Mouse (Mus musculus) adrenal gland, postnatal 36 days (tissue): ENCODE data around the gene Adamts12. TPM values are rescaled to one million over a fixed set of nuclear protein-coding genes. Genes with fewer than 3 reads are reported as not detected.

Experiments
- DNase-seq, 2 experiments: peaks; one replicate each; pipeline ENCODE4 v3.0.0; 2021; ENCODE audit warnings: mixed read lengths in 1 of 2
- total RNA-seq, 2 experiments: library from RNA; stranded (reverse); gene quantifications; 2 replicates each; pipeline ENCODE4 v1.2.3; 2021

Gene Adamts12
- total RNA-seq, 2 experiments from 2014 or later: 5.8 to 9.1 TPM

GRCm38 (mm10) chr15:11295016-11295415 is 230.4 kb downstream of the Adamts12 start:
- DNase-seq: peak; percentile 1 to 27

- DNase-seq: no peak
These were observed 233.4 kb downstream of the Adamts12 start for GRCm38 (mm10) chr15:11297960-11298359.

DNA sequence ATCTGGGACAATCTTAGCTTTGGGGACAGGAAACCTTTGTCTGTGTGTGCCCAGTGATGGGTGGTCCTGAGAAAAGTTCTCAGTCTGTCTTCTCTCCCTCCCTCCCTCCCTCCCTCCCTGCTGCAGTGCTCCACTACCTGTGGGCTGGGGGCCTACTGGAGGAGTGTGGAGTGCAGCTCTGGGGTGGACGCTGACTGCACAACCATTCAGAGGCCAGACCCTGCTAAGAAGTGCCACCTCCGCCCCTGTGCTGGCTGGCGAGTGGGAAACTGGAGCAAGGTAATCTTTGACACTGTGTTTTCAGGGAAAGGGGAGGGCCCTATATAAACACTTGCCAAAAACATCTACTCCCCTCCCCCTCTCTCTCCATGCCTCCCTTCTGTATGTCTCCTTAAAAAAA is 252.5 kb downstream of the Adamts12 start:
- no peak for DNase-seq

GRCm38 (mm10) chr15:11320481-11320880 is 255.9 kb downstream of the Adamts12 start:
- DNase-seq: peak; percentile 62 to 76

- no peak for DNase-seq
These were observed 275.0 kb downstream of the Adamts12 start for GRCm38 (mm10) chr15:11339467-11340180.

DNA sequence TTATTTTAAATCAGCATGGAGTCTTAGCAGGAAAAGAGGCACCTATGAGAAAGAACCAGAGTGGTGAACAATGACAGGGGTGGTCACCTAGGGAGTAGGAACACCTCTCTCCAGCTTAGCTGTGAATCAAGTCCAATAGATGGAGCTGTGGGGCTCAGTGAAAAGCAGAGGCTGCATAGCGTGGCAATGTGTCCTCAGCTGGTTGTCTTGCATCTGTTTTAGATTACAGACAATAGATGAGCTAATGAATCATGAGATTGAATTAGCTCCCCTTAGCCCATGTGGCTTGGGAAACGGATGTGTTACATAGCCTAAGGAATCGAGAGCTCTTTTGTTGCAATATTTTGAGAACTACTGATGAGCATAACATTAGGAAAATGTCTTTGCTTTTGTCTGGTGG is 291.3 kb downstream of the Adamts12 start:
- no peak for DNase-seq

DNA sequence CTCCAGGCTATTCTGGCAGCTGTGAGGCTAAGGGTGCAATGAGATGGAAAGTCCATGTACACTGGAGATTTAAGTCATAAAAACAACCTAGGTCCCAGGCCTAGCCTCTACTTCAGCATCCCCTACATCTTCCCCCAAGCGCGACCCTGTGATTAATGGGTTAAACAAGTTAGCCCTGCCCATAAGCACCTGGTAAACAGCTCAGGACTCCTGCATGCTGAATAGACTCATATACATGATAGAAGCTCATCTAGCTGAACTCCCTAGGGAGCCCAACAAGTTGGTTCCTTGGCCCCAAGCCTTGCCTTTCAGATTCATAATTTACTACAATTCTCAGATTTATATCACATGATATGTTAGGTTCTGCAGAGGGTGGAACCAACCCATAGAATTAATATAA is 292.9 kb downstream of the Adamts12 start:
- no peak for DNase-seq

GRCm38 (mm10) chr15:11360888-11361287 is 296.3 kb downstream of the Adamts12 start:
- no peak for DNase-seq

DNA sequence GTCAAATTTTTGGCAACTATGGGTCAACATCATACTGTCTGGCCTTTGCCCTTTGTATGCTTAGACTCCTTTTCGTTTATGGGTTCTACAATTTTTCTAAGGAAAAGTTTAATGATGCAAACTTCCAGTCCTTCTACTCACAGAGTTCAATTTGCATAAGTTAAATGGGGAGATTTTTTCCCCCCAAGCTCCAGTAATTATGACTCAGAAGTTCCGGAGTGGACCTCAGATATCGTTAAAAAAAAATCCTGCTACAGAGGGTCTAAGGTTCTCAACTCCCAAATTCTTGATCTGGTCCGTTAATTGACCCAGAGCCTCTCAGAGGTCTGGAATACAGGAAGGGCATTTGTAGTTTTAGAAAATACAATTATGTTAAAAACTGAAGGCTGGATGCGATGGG is 297.2 kb downstream of the Adamts12 start:
- no peak for DNase-seq

DNA sequence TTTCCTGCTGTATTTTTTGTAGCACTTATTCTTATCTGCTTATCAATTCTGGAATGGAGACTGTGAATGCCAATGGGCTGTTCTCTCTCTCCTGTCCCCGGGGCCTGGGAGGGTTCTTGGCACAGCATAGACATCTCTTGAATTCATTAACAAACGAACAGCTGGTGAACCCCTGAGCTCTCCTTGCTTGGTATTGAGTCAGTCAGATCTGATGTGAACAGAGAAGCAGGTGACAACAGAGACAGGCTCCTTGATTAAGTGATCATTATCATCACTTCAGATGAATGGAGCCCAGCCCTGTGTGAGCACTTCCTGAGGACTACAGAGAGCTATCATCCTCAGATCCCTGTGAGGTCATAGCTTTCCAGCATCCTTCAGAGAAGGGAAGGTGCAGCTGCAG is 299.5 kb downstream of the Adamts12 start:
- DNase-seq: no peak

DNA sequence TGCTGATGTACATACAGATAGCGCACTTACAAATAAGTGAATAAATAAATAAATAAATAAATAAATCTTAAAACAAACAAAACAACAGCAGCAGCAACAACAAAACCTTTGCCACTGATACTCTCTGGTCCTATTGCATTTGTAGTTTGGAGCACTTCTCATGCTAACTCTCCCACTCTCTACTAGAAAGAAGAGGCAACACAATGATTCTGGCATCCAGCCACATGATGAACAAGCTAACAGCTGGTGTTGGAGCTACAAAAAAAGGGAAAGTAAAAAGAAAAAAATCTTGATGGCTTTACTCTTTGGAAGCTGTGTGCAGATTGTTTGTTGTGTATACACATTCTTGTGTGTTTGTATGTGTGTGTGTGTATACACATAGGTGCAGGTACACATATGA is 300.2 kb downstream of the Adamts12 start:
- DNase-seq: peak in 1 of 2 experiments; percentile 8

GRCm38 (mm10) chr15:11369572-11369971 is 305.0 kb downstream of the Adamts12 start:
- no peak for DNase-seq

DNA sequence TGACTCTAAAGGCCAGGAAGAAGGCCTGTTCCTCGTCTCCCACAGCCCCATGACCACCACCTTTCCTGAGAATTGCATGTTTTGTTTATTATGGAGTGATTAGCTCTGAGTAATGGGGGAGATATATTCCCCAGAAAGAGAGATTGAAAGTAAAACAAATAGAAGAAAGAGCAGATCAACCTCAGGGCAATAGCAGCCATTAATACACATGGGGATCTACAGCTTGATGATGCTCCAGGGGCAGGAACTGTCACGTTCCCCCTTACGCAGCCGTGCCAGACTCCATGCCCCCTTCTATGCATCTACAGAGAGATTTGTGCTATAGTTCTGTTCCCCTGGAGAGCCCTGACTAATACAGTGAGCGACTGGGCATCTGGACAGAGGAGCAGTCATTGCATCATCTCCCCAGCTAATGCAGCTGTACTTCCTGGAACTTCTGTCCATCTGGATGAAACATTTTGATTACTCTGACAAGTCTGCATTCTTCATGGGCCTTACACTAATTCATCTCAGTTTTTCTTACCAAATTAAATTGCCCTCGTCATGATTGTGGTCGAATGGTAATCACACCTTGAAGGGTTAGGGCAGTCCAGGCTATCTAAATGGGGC is 306.0 kb downstream of the Adamts12 start:
- DNase-seq: no peak

GRCm38 (mm10) chr15:11379431-11380086 is 315.0 kb downstream of the Adamts12 start:
- DNase-seq: no peak

DNA sequence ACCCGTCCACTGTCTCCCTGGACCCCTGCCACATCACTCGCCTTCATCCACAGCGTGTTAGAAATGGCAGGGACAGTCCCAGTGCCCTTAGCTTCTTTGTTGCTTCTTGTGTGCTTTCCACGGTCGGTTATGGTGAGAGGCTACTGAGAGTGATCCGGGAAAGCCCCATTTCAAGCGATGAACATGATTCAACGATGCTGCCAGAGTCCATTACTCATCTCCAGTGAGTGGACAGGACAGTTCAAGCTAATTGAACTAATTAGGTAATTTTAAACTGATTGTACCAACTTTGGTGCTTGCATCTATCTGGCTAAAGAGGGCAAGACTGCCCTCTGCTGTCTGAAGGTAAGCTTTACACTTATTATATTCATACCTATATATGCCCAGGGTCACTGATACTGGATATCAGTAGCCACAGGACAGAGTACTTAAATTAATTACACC is 315.5 kb downstream of the Adamts12 start:
- DNase-seq: no peak

GRCm38 (mm10) chr15:11380616-11381015 is 316.0 kb downstream of the Adamts12 start:
- no peak for DNase-seq

DNA sequence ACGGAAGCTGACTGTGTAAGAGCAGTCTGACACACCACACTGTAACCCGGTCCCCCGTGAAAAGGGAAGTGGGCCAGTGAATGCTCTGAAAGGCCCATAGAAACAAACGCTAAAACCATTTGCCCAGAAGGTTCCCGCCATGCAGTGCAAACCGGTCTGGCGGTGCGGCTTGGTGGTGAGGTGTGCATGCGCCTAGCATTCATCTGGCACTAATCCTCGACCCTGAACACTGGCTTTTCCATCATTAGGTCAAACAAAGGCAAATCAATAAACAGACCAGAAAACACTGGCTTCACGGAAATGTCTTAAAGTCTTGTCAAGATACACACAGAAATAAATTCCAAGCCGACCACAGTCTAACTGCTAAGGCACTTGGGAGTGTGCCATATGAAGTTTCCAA is 318.0 kb downstream of the Adamts12 start:
- no peak for DNase-seq

DNA sequence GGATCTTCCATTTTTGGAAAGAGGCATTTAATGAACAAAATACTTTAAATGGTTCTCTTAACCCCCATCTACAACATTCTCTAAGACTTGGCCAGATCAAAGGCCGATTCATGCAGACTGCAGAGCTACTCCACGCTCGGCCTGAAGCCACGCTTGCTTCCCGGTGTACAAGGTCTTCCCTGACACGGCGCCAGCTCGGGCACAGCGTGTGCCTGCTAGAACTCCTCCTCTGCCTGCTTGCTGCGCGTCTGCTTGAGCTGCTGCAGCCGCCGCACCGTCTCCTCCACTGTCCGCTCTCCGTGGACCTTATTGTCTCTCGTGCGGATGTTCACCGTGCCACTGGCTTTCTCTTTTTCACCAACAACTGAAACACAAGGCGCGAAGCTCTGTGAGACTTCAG is 319.2 kb downstream of the Adamts12 start:
- DNase-seq: no peak

DNA sequence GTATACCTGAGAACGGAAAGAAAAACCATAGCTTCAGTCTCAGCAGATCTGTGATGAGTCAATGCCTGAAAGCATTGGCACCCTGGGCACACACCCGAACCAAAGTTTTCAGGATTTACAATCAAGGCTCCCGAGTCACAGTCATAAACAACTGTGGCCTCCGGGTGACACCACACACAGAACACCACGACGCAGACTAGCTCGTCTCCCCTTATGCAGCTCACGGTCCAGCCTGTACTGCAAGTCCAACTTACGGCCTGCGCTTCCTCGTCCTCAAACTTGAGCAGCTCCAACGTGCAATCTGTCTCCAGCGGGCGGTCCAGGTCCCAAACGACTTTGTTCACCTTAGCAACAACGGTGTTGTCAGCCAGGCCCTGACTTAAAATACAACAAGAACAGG is 328.3 kb downstream of the Adamts12 start:
- DNase-seq: no peak

GRCm38 (mm10) chr15:11396421-11396820 is 331.8 kb downstream of the Adamts12 start:
- no peak for DNase-seq
